Mouse (Mus musculus): ENCODE measurements around the gene Slc17a9.

DNA sequence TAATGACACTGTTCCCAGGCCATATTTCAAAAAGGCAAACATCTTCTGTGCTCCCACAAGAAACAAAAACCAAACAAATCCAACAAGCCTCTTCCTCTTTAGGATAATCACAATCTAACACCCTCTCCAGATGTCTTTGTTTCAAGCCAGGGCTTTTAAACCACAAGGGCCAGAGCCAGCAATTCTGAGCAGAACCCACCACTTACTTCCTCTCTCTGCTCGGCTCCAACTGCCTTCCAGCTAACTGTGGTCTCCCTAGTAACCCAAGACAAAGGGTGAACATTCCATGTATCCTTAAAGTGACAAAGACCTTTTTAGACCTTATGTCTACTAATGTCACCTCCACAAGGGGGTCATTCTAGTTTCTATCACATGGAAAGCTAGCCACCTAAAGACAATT lies 32.4 kb upstream of the Slc17a9 start:
- TF ChIP-seq EP300 (optimal IDR thresholded peaks at IDR 0.05) (no peak), CTCF (IDR thresholded peaks at IDR 0.05; ENCODE audit: low read depth) (no peak)

Measured in stomach, postnatal 0 days (tissue).